Mouse (Mus musculus): ENCODE results near the gene Unc5a.

Gene Unc5a

DNA sequence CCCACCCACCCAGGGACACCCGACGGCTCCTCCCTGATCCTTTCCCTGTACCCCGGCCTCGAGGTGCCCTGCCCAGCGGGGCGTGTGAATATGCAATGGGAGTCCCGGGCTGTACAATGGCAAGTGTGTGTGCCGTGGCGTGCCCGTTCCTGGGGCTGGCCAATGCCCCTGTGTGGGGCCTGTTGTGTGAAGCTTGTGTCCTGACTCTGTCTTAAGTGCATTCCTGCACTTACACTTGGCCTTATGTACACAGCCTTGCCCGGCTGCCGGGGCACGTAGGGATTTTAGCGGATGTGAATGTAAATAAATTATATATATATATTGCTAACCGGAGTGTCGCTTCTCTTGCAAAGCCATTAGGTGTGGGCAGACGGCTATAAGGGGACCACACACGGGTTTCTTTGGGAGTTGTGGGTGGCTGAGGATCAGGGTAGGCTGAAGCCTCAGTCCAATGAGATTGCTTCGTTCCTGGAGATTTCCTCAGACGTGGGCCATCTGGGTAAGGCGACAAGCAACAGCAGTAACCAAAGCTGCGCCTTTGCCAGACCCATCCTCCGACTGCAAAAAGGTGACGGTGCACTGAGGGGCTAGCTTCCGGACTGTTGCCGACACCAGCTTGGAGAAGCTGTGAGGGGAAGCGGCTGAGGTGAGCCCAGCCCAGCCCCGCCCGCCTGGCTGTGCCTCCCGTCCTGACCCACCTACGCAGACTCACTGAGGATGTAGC lies 56.6 kb downstream of the Unc5a start:
- DNase-seq, result no peak

DNA sequence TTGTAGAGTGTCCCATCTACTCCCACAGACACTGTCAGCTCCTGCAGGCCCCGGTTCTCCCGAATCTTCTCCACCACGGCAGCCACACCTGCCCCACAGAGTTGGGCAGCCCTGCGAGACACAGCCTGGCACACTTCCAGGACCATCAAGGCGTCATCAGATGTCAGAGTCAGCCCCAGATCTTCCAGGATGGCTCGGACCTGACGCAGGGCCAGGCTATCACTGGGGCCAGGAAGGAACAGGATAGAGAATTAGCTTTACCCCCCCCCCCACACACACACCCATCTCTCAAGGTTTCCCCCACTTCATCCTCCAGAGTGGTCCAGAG lies 57.2 kb downstream of the Unc5a start:
- DNase-seq, result no peak

DNA sequence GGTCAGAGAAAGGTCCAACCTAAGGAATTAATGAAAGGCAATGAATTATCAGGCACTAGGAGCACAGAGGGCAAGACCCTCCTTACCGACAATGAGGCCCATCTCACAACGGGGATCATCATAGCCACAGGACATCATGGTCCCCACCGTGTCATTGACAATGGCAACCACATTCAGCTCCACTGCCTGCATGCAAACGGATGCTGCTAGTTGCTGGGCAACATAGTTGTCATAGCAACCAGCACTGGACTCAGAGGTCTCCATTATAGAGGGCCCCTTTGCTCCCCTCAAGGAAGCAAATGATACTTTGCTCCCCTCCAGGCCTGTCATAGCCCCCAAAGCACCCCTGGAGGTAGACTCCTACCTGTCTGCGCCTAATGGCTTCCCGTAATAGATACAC lies 59.4 kb downstream of the Unc5a start:
- no peak for DNase-seq

DNA sequence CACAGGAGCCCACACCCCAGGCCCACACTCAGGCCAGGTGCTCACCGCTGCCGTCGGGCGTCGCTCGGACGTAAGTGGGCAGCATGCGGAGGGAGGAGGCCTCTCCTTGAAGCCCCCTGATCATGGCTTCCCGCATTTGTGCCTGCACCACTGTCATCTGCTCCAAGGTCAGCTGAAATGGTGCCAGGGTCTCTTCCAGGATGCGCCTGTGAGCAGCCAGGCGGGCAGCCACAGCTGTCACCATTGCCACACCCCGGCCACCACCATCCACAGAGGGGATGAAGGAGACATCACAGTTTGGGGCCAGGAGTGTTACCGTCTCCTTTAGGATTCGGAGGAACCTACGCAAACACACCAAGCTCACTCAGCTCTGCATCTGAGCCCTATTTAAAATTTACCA lies 61.9 kb downstream of the Unc5a start:
- DNase-seq, result no peak

DNA sequence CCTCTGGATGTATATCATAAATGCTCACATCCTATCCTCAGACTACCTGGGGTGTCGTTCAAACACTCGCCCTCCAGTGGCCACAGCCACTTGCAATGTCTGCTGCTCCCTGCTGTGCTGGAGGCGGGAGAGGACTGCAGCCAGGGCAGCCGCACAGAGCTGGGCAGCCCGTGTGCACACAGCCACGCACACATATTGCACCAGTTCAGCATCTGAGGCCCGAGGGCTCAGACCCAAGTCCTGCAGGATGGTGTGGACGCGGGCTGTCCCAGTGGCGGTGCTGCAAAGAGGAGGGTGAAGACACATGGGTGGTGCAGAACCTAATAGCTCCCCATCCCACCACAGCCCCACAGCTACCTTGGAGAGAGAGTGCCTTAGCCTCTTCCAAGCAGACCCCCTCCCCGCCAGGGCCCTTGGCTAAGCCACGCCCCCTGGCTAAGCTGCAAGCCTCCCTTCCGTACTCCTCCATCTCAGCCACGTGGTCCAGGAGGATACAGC lies 62.8 kb downstream of the Unc5a start:
- no peak for DNase-seq

DNA sequence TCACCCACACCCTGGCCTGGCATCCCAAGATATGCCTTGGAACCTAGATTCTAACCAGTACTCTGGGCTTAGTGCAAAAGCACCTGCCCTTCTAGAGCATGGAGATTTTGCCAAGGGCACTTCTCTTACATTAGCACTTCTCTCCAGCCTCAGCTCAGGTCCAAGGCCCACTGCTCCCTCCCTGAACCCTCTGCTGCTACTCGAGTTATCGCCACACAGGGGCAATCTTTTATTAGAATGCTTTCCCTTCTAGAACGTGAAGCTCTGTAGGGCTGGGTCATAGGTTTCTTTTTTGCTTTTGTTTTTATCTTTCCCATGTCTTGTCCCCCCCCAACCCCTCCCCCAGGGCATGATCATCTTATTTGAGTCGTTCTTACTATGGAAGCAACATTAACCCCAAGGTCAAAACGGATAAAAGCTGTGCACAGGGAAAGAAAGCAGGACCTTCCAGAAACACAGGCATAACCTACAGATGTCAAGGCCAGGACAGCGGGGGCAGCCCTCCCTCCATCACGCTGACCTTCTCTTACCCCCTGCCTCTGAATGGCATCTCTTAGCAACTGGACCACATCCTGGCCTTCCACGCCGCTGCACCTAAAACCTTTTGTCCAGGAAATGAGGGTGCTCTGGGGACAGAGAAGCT lies 64.6 kb downstream of the Unc5a start:
- no peak for DNase-seq

DNA sequence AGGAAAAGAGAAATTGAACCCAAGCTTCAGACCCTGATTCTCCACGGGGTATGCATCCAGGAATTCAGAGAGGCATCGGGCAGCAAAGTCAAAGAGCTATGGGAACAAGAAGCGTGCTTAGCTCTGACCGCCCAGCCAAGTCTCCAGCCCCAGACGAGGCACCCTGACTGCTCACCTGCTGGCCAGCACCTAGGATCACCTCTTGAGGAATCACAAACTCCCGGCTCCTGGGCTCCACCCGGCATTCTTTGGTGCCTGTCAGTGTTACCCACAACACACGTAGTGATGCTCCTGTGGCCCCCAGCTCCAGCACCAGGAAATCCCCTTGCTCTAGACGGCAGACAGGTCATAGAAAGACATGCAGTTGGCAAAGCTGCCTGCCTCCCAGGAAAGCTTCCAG lies 65.2 kb downstream of the Unc5a start:
- DNase-seq, result no peak

DNA sequence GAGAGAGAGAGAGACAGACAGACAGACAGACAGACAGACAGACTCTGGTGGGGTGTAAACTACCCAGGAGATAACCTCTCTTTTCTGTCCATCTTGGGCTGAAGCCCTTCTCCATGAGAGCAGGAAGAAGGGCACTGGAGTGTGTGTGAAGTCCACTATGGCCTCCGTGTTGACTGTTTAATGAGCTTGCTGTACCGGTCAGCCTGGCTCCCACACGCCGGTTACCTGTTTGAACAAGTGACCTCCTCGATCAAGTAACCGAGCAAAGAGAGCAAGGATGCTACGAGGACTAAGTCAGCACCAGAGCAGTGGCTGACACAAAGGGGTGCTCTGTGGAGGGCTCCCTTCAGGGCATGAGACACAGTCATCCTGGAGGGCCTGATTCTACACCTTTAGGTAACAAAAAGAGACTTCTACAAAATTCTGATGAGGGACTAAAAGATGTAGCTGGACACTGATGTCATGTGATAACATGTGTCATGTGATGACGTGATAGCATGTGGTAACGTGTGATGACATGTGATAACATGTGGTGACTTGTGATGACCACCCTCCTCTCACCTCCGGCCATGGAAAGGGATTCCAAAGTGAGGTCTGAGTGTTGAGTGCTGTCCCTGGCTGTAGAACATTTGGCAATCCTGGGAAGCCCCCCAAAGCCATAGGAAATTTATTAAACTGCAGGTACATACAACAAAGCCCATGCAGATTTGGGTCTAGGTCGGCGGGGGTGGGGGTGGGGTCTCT lies 68.1 kb downstream of the Unc5a start:
- DNase-seq, result no peak

DNA sequence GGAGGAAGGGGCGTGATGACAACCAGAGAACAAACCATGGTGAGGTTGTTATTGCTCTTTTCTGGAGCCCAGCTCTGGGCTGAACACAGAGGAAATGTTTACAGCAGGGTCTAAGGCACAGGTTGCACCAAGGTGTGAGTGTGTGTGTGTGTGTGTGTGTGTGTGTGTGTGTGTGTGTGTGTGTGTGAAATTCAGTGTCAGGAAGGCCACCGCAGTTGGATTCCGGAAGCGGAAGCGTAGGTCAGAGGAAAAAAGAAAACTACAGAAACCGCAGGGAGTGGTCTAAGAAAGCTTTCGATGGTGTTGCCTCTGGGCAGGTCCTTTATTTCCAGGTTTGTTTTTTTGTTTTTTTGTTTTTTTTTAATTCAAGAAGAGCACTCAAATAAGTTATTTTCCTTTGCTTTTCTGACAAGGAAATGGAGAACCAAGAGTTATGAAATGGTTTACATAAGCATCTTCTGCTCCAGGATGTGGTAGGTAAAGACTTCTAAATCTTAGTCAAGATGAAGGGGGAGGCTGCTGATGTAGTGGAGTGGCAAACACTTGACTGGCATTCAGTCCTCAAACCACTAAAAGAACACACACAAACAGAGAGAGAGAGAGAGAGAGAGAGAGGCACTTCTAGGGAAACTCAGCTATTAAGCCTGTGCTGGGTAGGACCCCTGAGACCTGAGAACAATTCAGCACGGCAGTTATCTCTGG lies 68.8 kb downstream of the Unc5a start:
- DNase-seq, result no peak

DNA sequence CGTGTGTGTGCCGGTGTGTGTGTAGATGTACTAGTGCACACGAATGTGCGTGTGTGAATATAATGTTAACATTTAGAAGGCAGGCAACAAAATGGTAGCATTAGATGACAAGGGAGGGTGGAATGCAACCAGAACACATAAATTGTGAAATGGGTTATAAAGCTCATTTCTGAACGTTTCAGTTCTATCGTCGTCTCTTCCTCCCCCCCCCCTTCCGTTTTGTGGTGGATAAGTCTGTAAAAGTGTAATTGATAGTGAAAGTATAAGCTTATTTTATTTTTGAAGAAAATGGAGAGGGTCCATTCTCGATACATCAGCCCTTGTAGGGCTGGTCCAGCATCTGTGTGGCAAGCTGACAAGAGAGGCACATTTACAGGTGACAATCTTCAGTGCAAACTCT lies 69.5 kb downstream of the Unc5a start:
- no peak for DNase-seq

DNA sequence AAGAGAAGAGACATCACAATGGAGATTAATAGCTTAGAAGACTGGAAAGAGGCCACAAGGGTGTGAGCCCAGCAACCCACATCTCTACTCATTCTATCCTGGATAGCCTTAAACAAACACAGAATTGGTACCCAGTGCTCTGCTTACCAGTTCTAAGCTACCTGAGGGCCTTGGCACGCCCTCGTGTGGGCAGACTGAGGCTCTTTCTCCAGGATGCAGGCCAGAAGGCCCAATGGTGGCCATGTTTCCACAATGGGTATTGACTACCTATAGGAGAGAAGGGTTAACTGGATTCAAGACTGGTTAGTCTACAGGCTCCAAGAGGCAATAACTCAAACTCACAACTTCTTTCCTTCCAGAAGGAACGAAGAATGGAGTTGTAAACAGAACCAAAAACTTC lies 70.0 kb downstream of the Unc5a start:
- DNase-seq, result no peak

DNA sequence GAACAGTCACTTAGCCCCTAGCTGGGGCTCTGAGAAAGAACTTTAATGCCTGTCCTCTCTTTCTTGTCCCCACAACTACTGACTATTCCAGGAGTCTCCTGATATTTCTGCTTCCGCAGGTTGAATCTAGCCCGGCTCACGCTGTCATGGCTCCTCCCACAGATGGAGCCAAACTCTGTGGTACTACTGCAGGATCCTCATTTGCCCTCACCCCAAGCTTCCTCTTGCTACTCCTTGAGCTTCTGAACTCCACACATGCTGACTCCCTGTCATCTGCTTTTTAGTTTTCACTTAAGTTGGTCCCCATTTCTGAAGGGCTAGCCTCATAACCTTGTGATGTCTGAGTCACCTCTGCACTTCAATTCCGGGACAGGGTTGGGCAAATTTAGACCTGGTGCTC lies 70.8 kb downstream of the Unc5a start:
- no peak for DNase-seq

DNA sequence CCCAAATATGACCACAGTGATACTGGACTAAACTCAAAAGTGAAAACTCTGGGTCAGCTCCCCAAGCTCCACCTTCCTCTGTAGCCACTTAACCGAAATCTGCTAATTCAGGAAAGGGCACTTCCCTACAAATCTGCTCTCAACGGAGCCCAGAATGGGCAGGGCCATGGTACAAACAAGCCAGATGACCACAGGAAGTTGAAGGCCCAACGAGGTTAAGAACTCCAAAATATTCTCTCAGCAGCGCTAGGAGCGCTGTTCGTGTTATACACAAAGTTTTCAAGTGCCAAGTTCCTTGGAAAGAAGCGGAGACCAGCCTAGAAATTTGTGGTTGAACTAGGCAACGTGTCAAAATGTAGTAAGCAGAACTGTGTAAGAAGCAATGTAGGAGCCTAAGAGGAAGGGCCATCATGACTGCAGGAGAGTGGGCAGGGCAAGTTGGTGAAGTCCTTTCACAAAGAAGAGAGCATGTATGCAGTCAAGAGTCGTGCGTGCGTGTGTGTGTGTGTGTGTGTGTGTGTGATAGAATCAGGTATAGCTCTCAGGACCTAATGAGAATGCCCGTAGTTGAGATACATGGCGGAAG lies 72.1 kb downstream of the Unc5a start, which contains the start of gene Hk3:
Gene Hk3 (minus strand): TSS at position 192 of the 586 bp plus-strand sequence.
- DNase-seq, result no peak

DNA sequence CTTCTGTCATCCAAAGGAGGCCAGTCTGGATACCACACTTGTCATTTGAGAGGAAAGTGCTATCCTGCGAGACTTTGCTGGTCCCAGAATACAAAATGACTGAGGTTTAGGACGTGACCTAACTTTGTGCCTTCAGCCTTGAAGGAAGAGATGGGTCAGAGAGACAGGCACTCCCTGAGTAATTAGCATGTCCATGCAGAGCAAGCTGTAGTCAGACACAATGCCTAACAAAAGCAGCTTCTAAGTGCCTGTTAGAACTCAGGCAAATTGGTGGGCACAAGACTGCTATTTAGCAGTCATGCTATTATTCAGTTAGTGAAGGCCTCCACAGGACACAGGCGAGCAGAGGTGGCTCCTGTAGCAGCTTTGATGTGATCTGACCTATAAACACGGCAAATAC lies 73.0 kb downstream of the Unc5a start:
- DNase-seq, result no peak

DNA sequence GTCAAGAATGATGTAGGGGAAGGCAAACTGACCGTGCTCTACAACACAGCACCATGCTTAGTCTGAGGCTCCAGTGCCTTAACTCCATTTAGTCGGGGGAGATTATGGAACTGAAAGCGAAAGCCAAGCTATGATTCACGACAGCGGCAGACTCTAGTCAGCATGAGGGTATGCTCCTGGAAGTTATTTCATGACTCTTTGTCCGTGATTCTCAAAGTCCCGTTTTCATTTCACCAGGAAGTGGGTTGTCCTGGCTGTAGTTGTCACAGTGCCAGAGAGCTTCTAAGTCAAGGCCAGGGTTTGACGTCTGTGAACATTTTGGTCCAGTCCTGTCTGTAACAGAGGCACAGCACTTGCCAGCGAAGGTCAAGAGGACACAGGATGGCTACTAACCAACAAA lies 73.5 kb downstream of the Unc5a start:
- no peak for DNase-seq

DNA sequence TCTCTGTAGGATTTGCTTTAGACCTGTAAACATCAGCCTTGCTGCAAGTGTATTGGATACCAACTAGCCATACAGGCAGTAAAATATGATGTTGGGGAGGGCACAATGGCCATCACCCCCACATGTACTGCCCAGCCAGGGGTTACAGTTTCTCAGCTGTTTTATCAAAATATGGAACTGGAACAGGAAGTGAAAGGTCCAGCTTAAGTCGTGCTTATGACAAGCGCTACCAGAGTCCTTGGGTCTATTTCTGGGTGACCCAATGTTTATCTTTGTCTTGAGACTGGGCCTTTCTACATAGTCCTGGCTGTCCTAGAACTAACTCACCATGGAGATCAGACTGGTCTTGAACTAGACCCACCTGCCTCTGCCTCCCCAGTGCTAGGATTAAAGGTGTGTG lies 75.0 kb downstream of the Unc5a start:
- DNase-seq, result no peak

DNA sequence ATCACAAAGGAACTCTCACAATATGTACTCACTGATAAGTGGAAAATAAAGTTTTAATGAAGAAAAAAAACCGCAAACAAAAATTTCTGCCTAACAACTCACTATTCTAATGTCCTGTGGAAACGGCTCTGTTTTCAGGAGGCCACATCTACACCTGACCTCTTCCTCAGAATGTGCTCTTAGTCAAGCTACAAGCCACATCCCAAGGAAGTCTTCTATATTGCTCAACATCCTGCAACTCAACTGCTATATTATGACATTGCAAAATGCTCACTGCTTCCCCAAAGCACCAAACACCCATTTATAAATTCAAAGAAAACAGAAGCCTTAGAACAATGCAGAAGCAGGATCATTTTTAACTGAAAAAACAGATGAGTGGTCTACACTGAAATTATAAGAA lies 90.8 kb downstream of the Unc5a start:
- no peak for DNase-seq

DNA sequence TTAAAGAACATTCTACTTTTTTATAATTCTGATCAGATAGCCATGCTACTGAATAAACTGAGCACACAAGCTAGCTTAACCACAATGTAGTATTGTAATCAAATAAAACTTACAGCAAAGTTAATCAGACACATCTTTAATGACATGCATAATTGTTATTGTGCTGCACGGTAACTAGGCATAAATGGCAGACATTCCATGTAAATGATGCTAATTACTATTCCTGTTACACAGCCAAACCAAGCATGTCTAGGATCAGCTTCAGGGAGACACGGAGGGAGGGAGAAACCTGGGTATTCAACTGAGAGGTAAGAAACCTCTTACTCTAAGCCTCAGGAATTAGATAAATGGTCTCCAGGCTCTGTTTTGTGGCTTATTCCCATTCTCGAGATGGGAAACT lies 98.5 kb downstream of the Unc5a start:
- no peak for DNase-seq
